Mouse (Mus musculus) olfactory bulb, adult 2 months (tissue): Measurements from ENCODE around the gene Smdt1.

Experiments used
- CTCF ChIP-seq: fragments of 200-500 bp; IDR thresholded peaks from 2 replicates; pipeline ENCODE4 v1.5.1; 2012; ENCODE audit warnings: low read depth, mild to moderate bottlenecking, low read length, moderate library complexity; ENCODE audit not compliant: insufficient read depth
- POLR2A ChIP-seq: fragments of 200-500 bp; IDR thresholded peaks from 2 replicates; pipeline ENCODE4 v1.6.1; 2012; ENCODE audit warnings: mild to moderate bottlenecking, low read depth, low read length, moderate library complexity; ENCODE audit not compliant: insufficient read depth

- TF ChIP-seq CTCF = no peak
- no peak for TF ChIP-seq POLR2A
These were observed 16.6 kb upstream of the Smdt1 start for GRCm38 (mm10) chr15:82322195-82322594.
